ENCODE assay signal across 11 mouse cellular contexts in the genomic region with DNA sequence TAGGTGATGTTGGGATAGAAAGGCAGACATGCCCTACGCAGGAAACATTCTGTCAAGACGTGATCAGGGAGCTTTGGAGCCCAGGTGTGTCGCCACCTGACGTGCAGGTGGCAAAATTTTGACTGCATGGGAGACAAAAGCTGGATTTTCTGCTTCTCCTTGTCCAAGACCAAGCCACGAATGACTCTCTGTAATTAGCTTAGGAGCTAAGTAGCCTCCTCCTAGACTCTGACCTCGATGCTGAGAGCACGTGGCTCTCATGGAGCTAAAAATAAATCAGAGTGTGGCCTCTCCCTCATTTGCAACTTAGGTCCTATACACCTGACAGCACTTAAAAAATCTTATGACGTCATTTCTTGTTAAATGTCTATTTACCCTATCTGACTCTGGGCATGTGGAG. TPM values are rescaled to one million over a fixed set of nuclear protein-coding genes. Genes with fewer than 3 reads are reported as not detected.
DNase-seq lines count a peak whose midpoint lies in the region; ATAC-seq and TF ChIP-seq lines count a peak whose summit lies in the region.
"Had no signal": no experiment of that assay in that cellular context is flagged by ENCODE, and none has a peak within 500 bp of the region (broad histone marks: within the 10 kb centered on the region; RNA-seq: fewer than 3 reads in every experiment).

No protein-coding gene starts in this region.

- H3K4me2 ChIP-seq in hindbrain, embryonic 11.5 days (replicated peaks; ENCODE audit: low read depth, low read length): no peak overlapping the region
- peak overlapping the region; percentile 41 for H3K4me2 ChIP-seq in embryonic facial prominence, embryonic 13.5 days
- no peak overlapping the region for H3K4me2 ChIP-seq in midbrain, postnatal 0 days (ENCODE audit: low read depth, low read length, poor library complexity, severe bottlenecking)
- H3K4me2 ChIP-seq: lung, embryonic 15.5 days had no signal

- H3K9ac ChIP-seq in hindbrain, embryonic 11.5 days (ENCODE audit: low read depth, low read length): no peak overlapping the region
- H3K9ac ChIP-seq in embryonic facial prominence, embryonic 13.5 days: no peak overlapping the region
- H3K9ac ChIP-seq in midbrain, postnatal 0 days (replicated peaks; ENCODE audit: low read length, poor library complexity, severe bottlenecking): no peak overlapping the region
- H3K9ac ChIP-seq: lung, embryonic 15.5 days had no signal

- no peak overlapping the region for H3K4me3 ChIP-seq in hindbrain, embryonic 11.5 days (ENCODE audit: low read depth, low read length)
- H3K4me3 ChIP-seq in hindbrain, embryonic 10.5 days: no peak overlapping the region
- no peak overlapping the region for H3K4me3 ChIP-seq in embryonic facial prominence, embryonic 13.5 days
- H3K4me3 ChIP-seq in midbrain, postnatal 0 days (ENCODE audit: low read depth, low read length): no peak overlapping the region
- H3K4me3 ChIP-seq: lung, embryonic 15.5 days had no signal

- no peaks in the 10 kb centered on the region for H3K27me3 ChIP-seq in hindbrain, embryonic 11.5 days (ENCODE audit: control insufficient read depth, insufficient read depth, low read length)
- H3K27me3 ChIP-seq in hindbrain, embryonic 10.5 days (ENCODE audit: insufficient read depth, poor library complexity, severe bottlenecking): no peaks in the 10 kb centered on the region
- H3K27me3 ChIP-seq in embryonic facial prominence, embryonic 13.5 days: no peaks in the 10 kb centered on the region
- H3K27me3 ChIP-seq in midbrain, postnatal 0 days (ENCODE audit: insufficient read depth, low read length): no peaks in the 10 kb centered on the region
- H3K27me3 ChIP-seq: lung, embryonic 15.5 days had no signal

- H3K27ac ChIP-seq in hindbrain, embryonic 11.5 days (ENCODE audit: low read depth, low read length): 0 out of 2 replicates have a peak overlapping the region, but pooled peaks have one; percentile 27
- H3K27ac ChIP-seq in hindbrain, embryonic 10.5 days: no peak overlapping the region
- H3K27ac ChIP-seq in embryonic facial prominence, embryonic 13.5 days: 0 out of 2 replicates have a peak overlapping the region, but pooled peaks have one; percentile 58
- H3K27ac ChIP-seq in midbrain, postnatal 0 days (ENCODE audit: low read depth, low read length): peak overlapping the region; percentile 53; the same call in 1 of the 2 replicates
- H3K27ac ChIP-seq: lung, embryonic 15.5 days had no signal

- no peak for DNase-seq in hindbrain, embryonic 11.5 days (ENCODE audit: low spot score)
- DNase-seq in hindbrain, embryonic 10.5 days (ENCODE audit: low spot score): no peak
- DNase-seq in kidney, adult 8-10 months: peak; percentile 52 to 68
- no peak for DNase-seq in midbrain, postnatal 0 days (ENCODE audit: low spot score)
- no peak for DNase-seq in spleen, postnatal 10 days (ENCODE audit: low spot score in 2 of 2)
- DNase-seq in heart, adult 9 months (ENCODE audit: low spot score in 2 of 2): no peak
- no peak for DNase-seq in adrenal gland, adult 8-10 months
- DNase-seq: gastrocnemius, postnatal 10 days; spleen, adult 18-20 months had no signal

- no peaks in the 10 kb centered on the region for H3K4me1 ChIP-seq in hindbrain, embryonic 11.5 days (replicated peaks; ENCODE audit: control insufficient read depth, insufficient read depth, low read length)
- H3K4me1 ChIP-seq in hindbrain, embryonic 10.5 days (replicated peaks): peaks cover 7% of the 10 kb centered on the region; the same call in 1 of the 2 replicates
- H3K4me1 ChIP-seq in embryonic facial prominence, embryonic 13.5 days: peaks cover 25% of the 10 kb centered on the region
- 0 out of 2 replicates have a peak, but pooled peaks cover 3% of the 10 kb centered on the region for H3K4me1 ChIP-seq in midbrain, postnatal 0 days (ENCODE audit: insufficient read depth, low read length)

- TF ChIP-seq CTCF in midbrain, postnatal 0 days (IDR thresholded peaks at IDR 0.05): no peak

- ATAC-seq in hindbrain, embryonic 11.5 days (ENCODE audit: low FRiP score): no peak
- no peak for ATAC-seq in embryonic facial prominence, embryonic 13.5 days (ENCODE audit: insufficient number of reproducible peaks, insufficient read depth, low FRiP score, low TSS enrichment, low read depth)
- ATAC-seq in midbrain, postnatal 0 days (ENCODE audit: low FRiP score): 0 out of 2 replicates have a peak, but pooled peaks have one; percentile 5

- H3K36me3 ChIP-seq in hindbrain, embryonic 11.5 days (ENCODE audit: control insufficient read depth, insufficient read depth, low read length): no peaks in the 10 kb centered on the region
- no peaks in the 10 kb centered on the region for H3K36me3 ChIP-seq in hindbrain, embryonic 10.5 days
- H3K36me3 ChIP-seq in embryonic facial prominence, embryonic 13.5 days: no peaks in the 10 kb centered on the region
- H3K36me3 ChIP-seq in midbrain, postnatal 0 days (ENCODE audit: insufficient read depth, low read length): no peaks in the 10 kb centered on the region
- H3K36me3 ChIP-seq: lung, embryonic 15.5 days had no signal

- H3K9me3 ChIP-seq in hindbrain, embryonic 11.5 days (ENCODE audit: control insufficient read depth, low read length): no peaks in the 10 kb centered on the region
- no peaks in the 10 kb centered on the region for H3K9me3 ChIP-seq in hindbrain, embryonic 10.5 days
- no peaks in the 10 kb centered on the region for H3K9me3 ChIP-seq in embryonic facial prominence, embryonic 13.5 days
- no peaks in the 10 kb centered on the region for H3K9me3 ChIP-seq in midbrain, postnatal 0 days (ENCODE audit: low read length)
- H3K9me3 ChIP-seq: lung, embryonic 15.5 days had no signal

- 86% methylated on average over 8 of the region's 8 CpGs for WGBS in hindbrain, embryonic 11.5 days
- 84% methylated on average over 8 of the region's 8 CpGs for WGBS in hindbrain, embryonic 10.5 days
- WGBS in embryonic facial prominence, embryonic 13.5 days: 37% methylated on average over 8 of the region's 8 CpGs
- WGBS in midbrain, postnatal 0 days: 49% methylated on average over 8 of the region's 8 CpGs

RNA-seq across cellular contexts. Expression of gene Ppp2r3a, which starts 14.4 kb away (rescaled TPM):
- polyA plus RNA-seq in hindbrain, embryonic 11.5 days (2014; fragmentation: Nextera tagmentation; extraction: Ambion mirVana): 18.0 and 21.4 TPM in 2 replicates
- 9.0 and 9.5 TPM in 2 replicates for polyA plus RNA-seq in hindbrain, embryonic 10.5 days (2016; fragmentation: Nextera tagmentation; extraction: Ambion mirVana)
- 15.3 and 16.4 TPM in 2 replicates for polyA plus RNA-seq in embryonic facial prominence, embryonic 13.5 days (2015; fragmentation: Nextera tagmentation; extraction: Ambion mirVana)
- 37.9 and 43.0 TPM in 2 replicates for total RNA-seq in midbrain, postnatal 0 days (2014; rRNA removed)
- 16.0 and 18.6 TPM in 2 replicates for polyA plus RNA-seq in midbrain, postnatal 0 days (2015; fragmentation: Nextera tagmentation; extraction: Ambion mirVana)
- total RNA-seq in adrenal gland, adult 8-10 months (2022): 10 to 100 TPM; 24.7 to 32.5 (median 26.4) TPM

Comparison
In these comparisons a context has a peak if more than half of its experiments do, and no peak if none do; other contexts are left out.
1. DNase-seq: peak in kidney, adult 8-10 months (2 of 2); none in hindbrain, embryonic 11.5 days (single experiment), hindbrain, embryonic 10.5 days (single experiment), midbrain, postnatal 0 days (single experiment), spleen, postnatal 10 days (0 of 2), heart, adult 9 months (0 of 2) and adrenal gland, adult 8-10 months (single experiment).